Mouse (Mus musculus) adrenal gland, postnatal 14 days (tissue): ENCODE measurements around the gene Ier5. TPM values are rescaled to one million over a fixed set of nuclear protein-coding genes. Genes with fewer than 3 reads are reported as not detected.
A peak's percentile ranks its signal among the peaks of the same experiment; 100 is the strongest.

Experiments used
- DNase-seq: peaks from one replicate; pipeline ENCODE4 v3.0.0; 2021; ENCODE audit warnings: mixed read lengths
- long read RNA-seq, 2 experiments: library from polyadenylated mRNA; stranded (forward); transcript quantifications; one replicate each; pipeline ENCODE4 v2.0.0; 2021
- total RNA-seq: library from RNA; stranded (reverse); gene quantifications from 2 replicates; pipeline ENCODE4 v1.2.3, GENCODE M21; 2021

Gene Ier5
- total RNA-seq, result 11.1 and 12.9 TPM in 2 replicates
- long read RNA-seq, experiment 1, transcript Ier5-201 (1 exons, 3,276 nt), result major isoform, 49 of 49 reads
- long read RNA-seq, experiment 1, partial matches to known transcripts, result 0 of 49 reads
- long read RNA-seq, experiment 1, other reads (novel, unspliced or antisense), result 0 of 49 reads
- long read RNA-seq, experiment 2, transcript Ier5-201 (1 exons, 3,276 nt), result major isoform, 28 of 28 reads
- long read RNA-seq, experiment 2, partial matches to known transcripts, result 0 of 28 reads
- long read RNA-seq, experiment 2, other reads (novel, unspliced or antisense), result 0 of 28 reads

DNA sequence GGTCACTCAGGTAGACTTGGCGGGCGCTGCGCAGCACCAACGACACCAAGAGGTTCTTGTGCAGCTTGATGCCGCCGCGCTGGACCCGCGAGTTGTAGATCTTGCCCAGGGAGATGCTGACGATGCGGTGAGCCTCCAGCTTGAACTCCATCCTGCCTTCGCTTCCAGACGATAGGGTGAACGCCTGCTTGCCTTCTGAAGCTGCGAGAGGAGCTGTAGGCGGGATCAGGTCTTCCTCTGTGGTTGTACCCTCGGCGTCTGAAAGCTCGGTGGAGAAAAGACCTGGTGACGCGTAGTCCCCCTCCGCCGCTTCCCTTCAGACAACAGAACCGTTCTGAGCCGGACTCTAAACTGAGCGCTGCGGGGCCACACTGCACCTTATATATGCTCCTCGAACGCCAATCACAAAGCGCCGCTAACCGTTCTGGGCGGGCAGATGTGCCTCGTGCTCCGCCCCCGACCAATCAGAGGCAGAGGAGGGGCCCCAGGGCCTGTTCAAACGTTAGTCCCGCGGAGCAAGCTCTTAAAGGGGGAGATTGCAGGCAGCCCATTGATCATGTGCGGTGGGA lies at the start of gene Ier5:
Gene Ier5, minus strand, starts transcription at position 357 of the 569 bp plus-strand sequence.
- DNase-seq, result peak; percentile 97

DNA sequence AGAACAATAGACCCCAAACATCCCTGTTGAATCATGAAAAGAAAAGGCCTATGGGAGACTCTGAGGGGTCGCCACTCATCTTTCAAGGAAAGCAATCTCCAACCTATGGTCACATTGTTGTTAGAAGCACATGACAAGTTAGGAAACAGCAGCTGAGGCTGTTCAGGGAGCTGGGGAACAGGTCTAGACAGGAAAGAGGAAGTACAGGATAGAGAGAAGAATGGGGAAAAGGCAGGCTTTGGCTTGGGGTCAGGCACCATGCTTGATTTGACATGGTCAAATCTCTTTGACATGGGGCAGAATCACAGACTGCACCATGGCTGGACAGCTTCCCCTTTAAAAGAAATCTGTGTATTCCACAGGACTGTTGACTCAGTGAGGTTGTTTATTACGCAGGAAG lies 47.8 kb upstream of the Ier5 start:
- DNase-seq, result no peak

DNA sequence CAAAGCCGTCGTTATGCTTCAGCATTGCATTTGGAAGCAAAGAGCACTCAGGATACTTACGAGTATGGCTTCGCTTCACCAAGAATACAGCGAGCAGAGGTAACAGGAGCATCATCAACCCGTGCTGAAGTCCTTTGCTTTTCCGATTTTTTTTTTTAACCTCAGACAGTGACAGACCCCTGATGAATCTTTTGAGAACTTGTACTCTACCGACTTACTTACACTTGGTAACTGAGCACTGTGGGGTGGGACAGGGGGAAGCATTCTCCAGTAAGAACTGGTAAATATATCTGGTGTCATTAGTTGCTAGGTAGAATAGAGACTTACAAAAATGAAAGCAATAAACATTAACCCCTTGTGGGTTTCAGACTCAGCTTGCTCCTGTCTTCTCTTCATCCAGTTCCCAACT lies 47.1 kb upstream of the Ier5 start, which contains the start of gene Mr1:
Gene Mr1, minus strand, starts transcription at position 243 of the 409 bp plus-strand sequence.
- peak; percentile 53 for DNase-seq

DNA sequence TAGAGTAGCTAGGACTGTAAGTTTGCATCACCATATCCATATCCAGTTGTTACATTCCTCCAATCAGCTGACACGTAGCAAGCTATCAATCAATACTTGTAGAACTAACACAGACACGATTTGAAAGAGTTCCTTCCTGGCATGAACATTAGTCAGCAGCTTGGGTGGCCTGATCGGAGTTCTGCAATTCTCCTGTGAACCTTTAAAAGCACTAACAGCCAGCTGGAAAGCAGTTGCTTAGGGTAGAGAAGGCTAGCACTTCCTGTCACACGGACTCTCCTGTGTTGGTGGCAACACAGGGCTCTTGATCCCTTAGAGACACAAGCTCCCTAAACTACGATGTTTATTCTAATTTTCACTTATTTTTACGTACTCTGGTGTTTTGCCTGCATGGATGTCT lies 46.2 kb upstream of the Ier5 start:
- peak; percentile 50 for DNase-seq

DNA sequence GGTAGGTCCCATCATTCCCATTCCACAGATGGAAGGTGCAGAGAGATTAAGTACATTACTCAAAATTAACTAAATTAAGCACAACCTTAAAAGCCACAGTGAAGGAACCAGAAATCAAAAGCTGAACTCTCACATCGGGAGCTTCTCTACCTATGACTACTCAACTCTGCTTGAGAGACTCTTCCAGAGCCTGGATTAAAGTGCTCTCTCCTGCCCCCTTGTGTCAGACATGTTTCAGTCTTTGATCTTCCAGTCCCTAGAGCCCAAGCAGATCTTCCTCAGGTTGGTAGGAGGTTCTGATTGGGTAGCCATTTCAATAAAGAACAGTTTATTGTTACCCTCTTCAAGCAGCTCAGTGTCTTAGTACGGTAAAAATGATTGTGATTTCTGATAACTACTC lies 40.6 kb upstream of the Ier5 start:
- DNase-seq, result peak; percentile 75

- DNase-seq, result peak; percentile 89
Observed at GRCm38 (mm10) chr1:155138795-155139194, 39.4 kb upstream of the Ier5 start.

GRCm38 (mm10) chr1:155134866-155135265 lies 35.4 kb upstream of the Ier5 start:
- DNase-seq, result no peak

DNA sequence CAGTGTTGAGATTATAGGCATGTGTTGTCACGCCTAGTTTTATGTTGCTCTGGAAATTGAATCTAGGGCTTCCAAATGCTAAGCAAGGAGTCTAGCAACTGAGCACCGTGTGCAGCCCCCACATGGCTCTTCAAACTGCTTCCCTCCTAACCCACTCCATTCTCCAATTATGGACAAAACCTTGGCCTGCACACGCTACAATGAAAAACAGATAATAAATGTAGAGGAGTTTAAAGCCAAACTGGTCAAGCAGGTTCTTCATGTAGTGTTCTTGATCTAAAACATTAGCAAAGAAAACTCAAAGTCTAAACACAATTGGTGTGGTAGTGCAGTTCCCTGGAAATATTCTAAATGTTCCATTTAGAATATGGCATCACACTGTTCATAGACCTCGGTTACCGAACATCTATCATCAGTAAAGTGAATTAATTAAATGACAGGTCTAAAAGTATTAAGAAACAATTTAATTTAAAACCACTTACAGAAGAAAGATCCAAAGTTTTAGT lies 28.0 kb upstream of the Ier5 start:
- no peak for DNase-seq

DNA sequence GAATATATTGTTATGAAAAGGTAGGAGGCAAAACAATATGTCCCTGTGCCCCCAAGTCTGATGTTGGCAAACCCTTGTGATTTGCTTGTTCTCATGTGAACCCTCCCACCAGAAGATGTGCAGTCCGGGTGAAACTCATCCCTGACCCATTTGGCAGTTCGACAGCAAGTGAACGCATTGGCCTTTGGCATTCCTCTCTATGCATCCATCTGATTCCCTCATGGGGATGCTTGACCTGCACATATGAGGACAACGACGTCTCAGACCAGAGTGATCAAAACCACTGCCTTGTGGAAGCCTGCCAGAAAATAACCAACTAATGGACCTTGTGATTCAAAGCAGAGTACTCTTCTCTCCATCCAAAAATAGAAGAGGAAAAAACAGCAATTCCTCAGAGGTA lies 27.3 kb upstream of the Ier5 start:
- DNase-seq, result peak; percentile 58

GRCm38 (mm10) chr1:155124397-155124796 lies 25.0 kb upstream of the Ier5 start:
- DNase-seq, result no peak

DNA sequence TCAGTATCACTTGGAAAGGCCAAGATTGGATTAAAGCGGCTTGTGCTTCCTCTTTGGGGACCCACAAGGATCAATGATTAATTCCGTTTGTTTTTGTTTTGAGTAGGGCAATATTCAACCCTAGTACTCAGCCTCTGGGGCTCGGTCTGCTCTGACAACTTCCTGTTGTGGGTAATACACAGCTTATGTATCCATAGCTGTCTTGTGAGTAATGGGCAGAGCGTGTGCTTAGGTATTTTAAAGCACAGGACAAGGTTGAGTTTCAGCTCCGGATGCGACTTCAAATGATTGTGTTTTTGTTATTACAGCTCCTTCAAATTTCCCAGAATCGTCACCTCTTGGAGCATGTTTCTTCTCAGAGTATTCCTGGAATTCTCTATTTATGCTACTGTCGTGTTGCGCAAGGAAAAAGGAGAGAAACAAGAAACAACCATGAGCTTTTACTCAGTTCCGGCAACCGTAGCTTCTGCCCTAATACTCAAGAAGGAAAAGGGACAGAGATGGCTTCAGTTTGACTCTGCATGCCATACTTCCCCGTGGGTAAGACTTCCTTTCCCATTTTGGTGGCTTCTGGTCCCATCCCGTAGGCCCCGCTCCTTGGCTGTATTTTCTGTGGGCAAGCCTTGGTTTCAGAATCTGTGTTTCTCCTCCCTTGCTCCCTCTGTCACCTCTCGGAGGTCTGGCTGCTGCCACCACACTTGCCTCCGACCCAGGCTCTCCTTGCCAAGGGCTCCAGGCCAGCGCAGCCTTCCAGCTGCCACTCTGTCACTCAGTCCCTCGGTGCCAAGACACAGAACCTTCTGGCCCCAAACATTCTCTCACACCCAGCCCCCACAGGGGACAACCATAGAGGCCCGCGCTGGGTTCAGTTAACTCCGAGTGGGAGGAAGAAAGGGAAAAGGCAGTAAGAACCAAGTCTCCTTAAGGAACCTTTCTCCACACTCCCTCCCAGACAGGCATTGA lies 22.8 kb upstream of the Ier5 start:
- peak; percentile 80 for DNase-seq

DNA sequence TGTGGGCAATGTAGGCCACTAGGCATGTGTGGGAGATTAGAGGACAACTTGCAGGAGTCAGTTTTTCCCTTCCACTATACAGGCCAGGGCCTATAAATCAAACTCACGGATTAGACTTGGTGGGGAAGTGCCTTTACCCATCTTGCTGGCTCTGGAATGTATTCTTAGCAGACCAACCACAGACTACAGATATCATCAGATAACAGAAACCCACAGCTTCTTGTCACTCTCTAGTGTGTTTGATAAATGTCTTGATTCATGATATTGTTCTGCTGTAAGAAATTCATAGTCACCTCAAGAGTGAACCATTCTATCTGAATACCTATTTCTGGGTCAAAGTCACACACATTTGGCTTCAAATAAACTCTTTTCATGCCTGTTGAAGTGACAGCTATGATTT lies 20.3 kb upstream of the Ier5 start:
- DNase-seq, result no peak

DNA sequence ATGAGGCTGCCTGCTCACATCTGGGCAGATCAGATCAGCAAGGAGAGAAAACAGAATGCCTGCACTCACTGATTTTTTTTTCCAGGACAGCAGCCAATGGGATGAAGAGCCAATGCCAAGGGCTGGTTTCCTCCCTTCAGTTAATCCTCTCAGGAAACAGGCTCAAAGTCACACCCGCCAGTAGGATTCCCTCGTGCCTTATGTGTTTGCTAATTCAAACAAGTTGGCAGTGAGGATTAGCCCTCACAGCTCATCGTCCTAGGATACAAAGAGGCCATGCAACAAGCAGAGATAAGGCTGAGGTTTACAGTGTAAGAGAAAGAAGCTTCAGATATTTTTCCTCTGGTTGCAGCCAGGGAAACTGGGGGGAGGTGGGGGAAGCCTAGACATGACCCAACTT lies 14.5 kb upstream of the Ier5 start:
- DNase-seq, result peak; percentile 22

GRCm38 (mm10) chr1:155112875-155113274 lies 13.4 kb upstream of the Ier5 start:
- no peak for DNase-seq

- no peak for DNase-seq
Observed at GRCm38 (mm10) chr1:155112118-155112517, 12.7 kb upstream of the Ier5 start.

GRCm38 (mm10) chr1:155111491-155111890 lies 12.1 kb upstream of the Ier5 start:
- no peak for DNase-seq

- no peak for DNase-seq
Observed at GRCm38 (mm10) chr1:155109387-155110350, 10.2 kb upstream of the Ier5 start.

DNA sequence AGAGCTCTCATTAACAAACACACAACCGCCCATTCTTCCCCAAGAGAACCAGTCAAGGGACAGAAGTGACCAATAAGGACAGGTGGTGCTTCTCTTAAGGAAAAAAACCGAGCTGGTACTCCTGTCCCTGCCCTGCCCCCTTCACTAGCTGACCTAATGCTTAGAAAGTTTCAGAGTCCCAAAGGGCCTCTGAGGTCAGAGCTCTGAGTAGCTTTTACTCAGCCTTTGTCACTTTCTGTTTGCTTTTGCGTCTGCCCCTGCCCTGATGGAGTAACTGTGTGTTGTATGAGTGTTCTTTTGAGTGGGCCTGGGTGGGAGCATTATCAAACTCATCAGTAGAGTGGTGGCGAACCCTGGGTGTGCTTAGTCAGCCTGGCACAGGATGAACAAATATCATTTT lies 9.0 kb upstream of the Ier5 start:
- peak; percentile 44 for DNase-seq

DNA sequence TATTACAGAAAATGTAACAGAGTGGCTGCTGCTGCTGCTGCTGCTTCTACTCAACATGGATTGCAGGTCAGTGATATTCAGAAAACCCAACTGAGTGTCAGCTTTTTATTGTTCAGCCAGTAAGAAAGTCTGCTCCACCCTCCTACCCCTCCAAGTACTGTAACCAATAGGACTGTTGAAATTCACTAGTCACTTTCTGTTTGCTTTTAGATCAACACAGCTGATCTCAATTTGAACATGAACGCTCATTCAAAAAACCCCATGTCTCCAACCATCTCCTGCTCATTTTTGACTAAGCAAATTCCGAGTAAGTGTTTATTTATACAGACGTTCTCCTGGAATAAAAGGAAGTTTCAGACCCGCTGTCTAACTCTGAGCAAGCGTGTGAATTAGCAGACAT lies 8.4 kb upstream of the Ier5 start:
- no peak for DNase-seq

- DNase-seq, result no peak
Observed at GRCm38 (mm10) chr1:155106310-155106709, 6.9 kb upstream of the Ier5 start.

DNA sequence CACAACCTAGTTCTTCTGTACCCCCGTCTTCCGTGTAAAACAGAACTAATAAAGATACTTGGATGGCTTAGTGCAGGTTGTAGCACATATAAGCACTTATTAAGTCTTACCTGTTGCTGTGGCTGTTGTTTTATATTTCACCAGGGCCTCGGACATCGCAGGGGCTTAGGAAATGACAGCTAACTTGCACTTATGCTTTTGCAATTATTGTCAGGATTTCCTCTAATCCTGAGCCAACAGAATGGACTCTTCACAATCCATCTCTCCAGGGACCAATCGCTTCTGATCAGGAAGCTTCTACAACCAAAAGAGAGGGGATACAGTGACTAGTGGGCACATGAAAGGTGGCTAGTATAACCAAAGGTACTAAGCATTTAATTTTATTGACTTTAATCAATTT lies 4.6 kb upstream of the Ier5 start:
- DNase-seq, result no peak

GRCm38 (mm10) chr1:155102631-155103030 lies 3.2 kb upstream of the Ier5 start:
- DNase-seq, result no peak
